Mouse (Mus musculus): Measurements from ENCODE around the gene Tecpr2.

Tecpr2 gene

GRCm38 (mm10) chr12:111005803-111006202, 116.7 kb downstream of the Tecpr2 start:
- no peak for DNase-seq (ENCODE audit: low read depth, low spot score)

GRCm38 (mm10) chr12:111006339-111006738, 117.3 kb downstream of the Tecpr2 start:
- no peak for DNase-seq (ENCODE audit: low read depth, low spot score)

GRCm38 (mm10) chr12:111007134-111008103, 118.4 kb downstream of the Tecpr2 start:
- no peak for DNase-seq (ENCODE audit: low read depth, low spot score)

GRCm38 (mm10) chr12:111008500-111009490, 119.7 kb downstream of the Tecpr2 start:
- DNase-seq (ENCODE audit: low read depth, low spot score): no peak

GRCm38 (mm10) chr12:111009615-111010257, 120.7 kb downstream of the Tecpr2 start:
- no peak for DNase-seq (ENCODE audit: low read depth, low spot score)

- no peak for DNase-seq (ENCODE audit: low read depth, low spot score)
Observed at GRCm38 (mm10) chr12:111016807-111017206, 127.7 kb downstream of the Tecpr2 start.

- DNase-seq (ENCODE audit: low read depth, low spot score): no peak
Observed at GRCm38 (mm10) chr12:111018068-111018467, 129.0 kb downstream of the Tecpr2 start.

- no peak for DNase-seq (ENCODE audit: low read depth, low spot score)
Observed at GRCm38 (mm10) chr12:111019086-111019485, 130.0 kb downstream of the Tecpr2 start.

GRCm38 (mm10) chr12:111021138-111021537, 132.1 kb downstream of the Tecpr2 start:
- no peak for DNase-seq (ENCODE audit: low read depth, low spot score)

- DNase-seq (ENCODE audit: low read depth, low spot score): no peak
Observed at GRCm38 (mm10) chr12:111021577-111021976, 132.5 kb downstream of the Tecpr2 start.

Measured in retina, postnatal 7 days (tissue).